Mouse (Mus musculus) thymus, adult 18-20 months (tissue): Measurements from ENCODE around the gene Olfr1354.
"Not testable (repeated sequence)": the region's sequence is repeated elsewhere in the genome, so short reads cannot be mapped to it uniquely, and the experiment has no call there.

ENCODE experiments used
- DNase-seq, 2 experiments: peaks; one replicate each; pipeline ENCODE4 v3.0.0; 2022; ENCODE audit warnings: mixed read lengths in 2 of 2

The Olfr1354 gene

GRCm38 (mm10) chr10:78912871-78913270 is at the start of gene Olfr1354:
TSS of gene Olfr1354 (plus strand) at chr10:78913171.
- not testable (repeated sequence) for DNase-seq

GRCm38 (mm10) chr10:78875240-78875639 is 37.7 kb upstream of the Olfr1354 start, which contains the start of gene Olfr1355:
TSS of gene Olfr1355 (plus strand) at chr10:78875540.
- no peak for DNase-seq

GRCm38 (mm10) chr10:78950336-78950735 is 37.4 kb downstream of the Olfr1354 start, which contains the start of gene Olfr8:
TSS of gene Olfr8 (plus strand) at chr10:78950636.
- not testable (repeated sequence) for DNase-seq

- not testable (repeated sequence) for DNase-seq
These were observed 50.0 kb downstream of the Olfr1354 start, which contains the start of gene Olfr1353 for GRCm38 (mm10) chr10:78963009-78963408. TSS of gene Olfr1353 (plus strand) at chr10:78963309.
